Mouse (Mus musculus) ES-E14 (cell line): ENCODE results near the gene Fgf4. TPM values are rescaled to one million over a fixed set of nuclear protein-coding genes. Genes with fewer than 3 reads are reported as not detected.

Source experiments
- DNase-seq: peaks from one replicate; pipeline ENCODE4 v3.0.0-alpha.2; 2013; ENCODE audit warnings: low read depth, low spot score
- H3K27ac ChIP-seq: 2 replicates; pipeline ENCODE4 v1.5.1; 2012; ENCODE audit warnings: low read depth, mild to moderate bottlenecking, low read length, moderate library complexity, mixed read lengths; ENCODE audit not compliant: poor library complexity, insufficient read depth, severe bottlenecking
- H3K36me3 ChIP-seq: 2 replicates; pipeline ENCODE4 v1.6.1; 2012; ENCODE audit warnings: mild to moderate bottlenecking, low read length, moderate library complexity, mixed read lengths; ENCODE audit not compliant: control insufficient read depth, poor library complexity, insufficient read depth, severe bottlenecking
- H3K4me1 ChIP-seq, 2 experiments: fragments of 150-350 bp in 1 of 2; sonication (generic) in 1 of 2; 2 replicates each; pipeline ENCODE4 v1.6.1; 2012; ENCODE audit warnings: low read length in 2 of 2, mild to moderate bottlenecking in 1 of 2, mixed read lengths in 1 of 2; ENCODE audit not compliant: control insufficient read depth in 2 of 2, insufficient read depth in 2 of 2, poor library complexity in 1 of 2
- H3K4me3 ChIP-seq, 2 experiments: fragments of 150-350 bp in 1 of 2; sonication (generic) in 1 of 2; 2 replicates each; pipeline ENCODE4 v1.5.1; 2012; ENCODE audit warnings: low read length in 2 of 2, low read depth in 1 of 2, mild to moderate bottlenecking in 1 of 2, mixed read lengths in 1 of 2; ENCODE audit not compliant: insufficient read depth in 1 of 2, poor library complexity in 1 of 2, severe bottlenecking in 1 of 2
- H3K9ac ChIP-seq: 2 replicates; pipeline ENCODE4 v1.6.1; 2012; ENCODE audit warnings: low read depth, mild to moderate bottlenecking, low read length, mixed read lengths; ENCODE audit not compliant: poor library complexity, insufficient read depth, severe bottlenecking
- H3K9me3 ChIP-seq: fragments of 150-350 bp; sonication (generic); 2 replicates; pipeline ENCODE4 v1.6.1; 2012; ENCODE audit warnings: low read depth, mild to moderate bottlenecking, low read length; ENCODE audit not compliant: control insufficient read depth, insufficient read depth
- CHD2 ChIP-seq: IDR thresholded peaks from 2 replicates; pipeline ENCODE4 v1.6.1; 2014; ENCODE audit warnings: mild to moderate bottlenecking, low read depth, low read length, inconsistent platforms
- HCFC1 ChIP-seq: IDR thresholded peaks from 2 replicates; pipeline ENCODE4 v1.6.1; 2012; ENCODE audit warnings: low read length, inconsistent platforms, borderline replicate concordance; ENCODE audit not compliant: insufficient read depth
- MAFK ChIP-seq: IDR thresholded peaks from 2 replicates; pipeline ENCODE4 v1.6.1; 2014; ENCODE audit warnings: mild to moderate bottlenecking, low read depth, low read length, inconsistent platforms; ENCODE audit not compliant: insufficient read depth
- ZC3H11A ChIP-seq: IDR thresholded peaks from 2 replicates; pipeline ENCODE4 v1.6.1; 2012; ENCODE audit warnings: low read depth, mild to moderate bottlenecking, inconsistent platforms, low read length, borderline replicate concordance
- ZNF384 ChIP-seq: IDR thresholded peaks from 2 replicates; pipeline ENCODE4 v1.6.1; 2012; ENCODE audit warnings: low read depth, low read length, inconsistent platforms
- in situ Hi-C, 2 experiments: fragments of 600-800 bp; cut with MboI; formaldehyde crosslinking; loops; one replicate each; pipeline ENCODE4 v1.15.1; 2025; ENCODE audit warnings: low sequenced_read_pairs in 2 of 2, inconsistent platforms in 1 of 2; ENCODE audit not compliant: unreplicated experiment in 2 of 2
- total RNA-seq: library from RNA; depleted of rRNA; stranded (reverse); fragments of 300-350 nt; gene quantifications from 2 replicates; pipeline ENCODE4 v1.2.3, GENCODE M21; 2012

Gene Fgf4
- total RNA-seq, 1 experiment, result 147 TPM

- TF ChIP-seq ZNF384 (no peak), CHD2 (no peak), ZC3H11A (no peak), HCFC1 (no peak), MAFK (no peak)
- H3K36me3 ChIP-seq, result no peaks in the 10 kb centered on the region
- peaks cover 10 to 37% of the 10 kb centered on the region in 2 experiments for H3K4me1 ChIP-seq
- H3K9ac ChIP-seq, result no peak overlapping the region
- no peaks in the 10 kb centered on the region for H3K9me3 ChIP-seq
- no peak overlapping the region for H3K27ac ChIP-seq
- H3K4me3 ChIP-seq, result no peak overlapping the region
- no peak for DNase-seq
- in situ Hi-C loops, result no loop called here
Observed at GRCm38 (mm10) chr7:144872420-144872819, 25.3 kb downstream of the Fgf4 start.

- in situ Hi-C loops, result no loop called here
- H3K4me1 ChIP-seq, result peaks cover 10 to 35% of the 10 kb centered on the region in 2 experiments
- H3K4me3 ChIP-seq, result 0 out of 4 replicates have a peak overlapping the region, but pooled peaks of 1 of the 2 experiments have one; percentile 12
- no peaks in the 10 kb centered on the region for H3K9me3 ChIP-seq
- H3K27ac ChIP-seq, result no peak overlapping the region
- DNase-seq, result no peak
- H3K9ac ChIP-seq, result no peak overlapping the region
- H3K36me3 ChIP-seq, result no peaks in the 10 kb centered on the region
- TF ChIP-seq ZNF384 (no peak), ZC3H11A (no peak), HCFC1 (no peak), MAFK (0 out of 2 replicates have a peak, but pooled peaks have one; percentile 13), CHD2 (no peak)
Observed at GRCm38 (mm10) chr7:144873160-144873559, 26.0 kb downstream of the Fgf4 start.

GRCm38 (mm10) chr7:144874226-144874625 lies 27.1 kb downstream of the Fgf4 start:
- Histone ChIP-seq H3K4me1 (peaks cover 10 to 32% of the 10 kb centered on the region in 2 experiments), H3K4me3 (no peak overlapping the region), H3K27ac (no peak overlapping the region), H3K9me3 (no peaks in the 10 kb centered on the region), H3K9ac (no peak overlapping the region), H3K36me3 (no peaks in the 10 kb centered on the region)
- in situ Hi-C loops, result no loop called here
- TF ChIP-seq MAFK, result no peak
- no peak for DNase-seq

GRCm38 (mm10) chr7:144878401-144878800 lies 31.2 kb downstream of the Fgf4 start:
- H3K9me3 ChIP-seq, result no peaks in the 10 kb centered on the region
- no peaks in the 10 kb centered on the region for H3K36me3 ChIP-seq
- no peak for DNase-seq
- no peak for TF ChIP-seq CHD2
- no peak for TF ChIP-seq ZC3H11A
- TF ChIP-seq HCFC1, result no peak
- TF ChIP-seq MAFK, result no peak
- no peak for TF ChIP-seq ZNF384
- H3K27ac ChIP-seq, result no peak overlapping the region
- H3K4me3 ChIP-seq, result no peak overlapping the region
- H3K9ac ChIP-seq, result no peak overlapping the region
- in situ Hi-C loops, result no loop called here
- peaks cover 0 to 11% of the 10 kb centered on the region in 2 experiments; a peak in 2 of 4 replicates for H3K4me1 ChIP-seq

GRCm38 (mm10) chr7:144883106-144883505 lies 35.9 kb downstream of the Fgf4 start:
- no peak for DNase-seq
- Histone ChIP-seq H3K36me3 (no peaks in the 10 kb centered on the region), H3K27ac (no peak overlapping the region), H3K9ac (no peak overlapping the region), H3K4me1 (peaks cover 0 to 2% of the 10 kb centered on the region in 2 experiments; a peak in 1 of 4 replicates), H3K4me3 (no peak overlapping the region), H3K9me3 (no peaks in the 10 kb centered on the region)
- no peak for TF ChIP-seq MAFK
- TF ChIP-seq HCFC1, result no peak
- no peak for TF ChIP-seq ZC3H11A
- no peak for TF ChIP-seq ZNF384
- TF ChIP-seq CHD2, result no peak
- in situ Hi-C loops, result no loop called here
